Mouse (Mus musculus) bone marrow macrophage, adult 2 months (primary cell): Measurements from ENCODE around the gene Ripk4. TPM values are rescaled to one million over a fixed set of nuclear protein-coding genes. Genes with fewer than 3 reads are reported as not detected.

Source experiments
- H3K27ac ChIP-seq: 2 replicates; pipeline ENCODE4 v1.5.1; 2012; ENCODE audit warnings: low read depth, low read length; ENCODE audit not compliant: insufficient read depth
- H3K4me1 ChIP-seq: 2 replicates; pipeline ENCODE4 v1.6.1; 2012; ENCODE audit warnings: low read length; ENCODE audit not compliant: control insufficient read depth, insufficient read depth
- H3K4me3 ChIP-seq: 2 replicates; pipeline ENCODE4 v1.5.1; 2012; ENCODE audit warnings: mild to moderate bottlenecking, low read length, moderate library complexity; ENCODE audit not compliant: insufficient read depth
- CTCF ChIP-seq: IDR thresholded peaks from 2 replicates; pipeline ENCODE4 v1.5.1; 2012; ENCODE audit warnings: low read depth, mild to moderate bottlenecking, low read length, moderate library complexity
- POLR2A ChIP-seq: IDR thresholded peaks from 2 replicates; pipeline ENCODE4 v1.6.1; 2012; ENCODE audit warnings: mild to moderate bottlenecking, low read depth, low read length, borderline replicate concordance
- polyA plus RNA-seq: library from polyadenylated mRNA; stranded (reverse); fragments of >200 nt; gene quantifications from 2 replicates; pipeline ENCODE4 v1.2.4, GENCODE M21; 2012; ENCODE audit not compliant: missing spikeins, insufficient read depth, insufficient read length

Ripk4 gene
- polyA plus RNA-seq, 1 experiment = not detected

DNA sequence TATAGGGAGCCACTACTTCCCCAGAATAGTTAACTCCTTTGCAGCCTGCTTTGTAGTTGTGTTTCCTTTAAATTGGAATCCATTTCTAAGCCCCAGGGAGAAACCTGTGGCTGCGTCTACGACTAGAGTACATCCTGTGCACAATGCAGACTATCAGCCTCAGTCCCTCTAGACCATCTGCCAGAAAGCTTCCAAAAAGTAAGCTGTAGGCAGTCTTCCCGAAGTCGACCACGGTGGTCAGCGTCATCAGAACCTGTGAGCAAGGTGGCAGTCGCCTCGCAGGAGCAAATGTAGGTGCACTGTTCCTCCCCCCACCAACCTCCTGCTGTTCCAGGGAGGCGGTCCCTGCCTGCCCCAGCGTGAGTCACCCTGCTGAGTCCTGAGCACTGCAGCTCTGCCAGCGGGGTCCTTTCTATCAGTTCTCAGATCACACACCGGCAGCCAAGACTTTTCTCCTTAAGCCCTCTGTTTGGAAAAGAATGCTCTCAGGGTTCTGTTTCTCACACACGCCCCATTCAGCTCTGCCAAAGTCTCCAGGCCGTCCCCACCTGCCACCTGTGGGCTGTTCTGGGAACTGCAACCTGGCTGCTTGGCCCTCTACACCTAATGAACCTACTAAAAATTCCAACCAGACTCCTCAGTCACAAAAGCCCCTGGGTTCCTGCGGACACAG lies 14.9 kb upstream of the Ripk4 start:
- Histone ChIP-seq H3K27ac (no peak overlapping the region), H3K4me3 (no peak overlapping the region), H3K4me1 (no peaks in the 10 kb centered on the region)
- TF ChIP-seq POLR2A = no peak
- TF ChIP-seq CTCF = peak; percentile 60

DNA sequence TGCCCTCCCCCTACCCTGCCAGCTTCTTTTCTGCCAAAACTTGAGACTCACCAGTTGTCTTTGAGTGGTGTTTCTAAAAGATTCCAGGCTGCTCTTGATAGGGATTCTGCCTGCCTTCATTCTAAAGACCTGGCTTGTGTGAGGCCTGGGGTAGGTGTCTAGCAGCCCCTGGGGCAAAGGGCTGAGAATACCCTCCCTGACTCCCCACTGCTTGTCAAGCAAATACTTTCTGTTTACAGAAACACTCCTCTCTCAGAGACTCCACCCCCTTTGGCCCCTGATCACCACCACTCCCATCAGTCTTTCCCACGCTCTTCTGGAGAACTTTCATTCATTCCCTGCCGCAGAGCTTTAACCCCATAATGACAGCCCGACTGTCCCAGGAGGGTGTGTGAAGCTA lies 2.9 kb upstream of the Ripk4 start:
- H3K27ac ChIP-seq = no peak overlapping the region
- TF ChIP-seq CTCF (no peak), POLR2A (no peak)
- no peak overlapping the region for H3K4me3 ChIP-seq
- no peaks in the 10 kb centered on the region for H3K4me1 ChIP-seq

DNA sequence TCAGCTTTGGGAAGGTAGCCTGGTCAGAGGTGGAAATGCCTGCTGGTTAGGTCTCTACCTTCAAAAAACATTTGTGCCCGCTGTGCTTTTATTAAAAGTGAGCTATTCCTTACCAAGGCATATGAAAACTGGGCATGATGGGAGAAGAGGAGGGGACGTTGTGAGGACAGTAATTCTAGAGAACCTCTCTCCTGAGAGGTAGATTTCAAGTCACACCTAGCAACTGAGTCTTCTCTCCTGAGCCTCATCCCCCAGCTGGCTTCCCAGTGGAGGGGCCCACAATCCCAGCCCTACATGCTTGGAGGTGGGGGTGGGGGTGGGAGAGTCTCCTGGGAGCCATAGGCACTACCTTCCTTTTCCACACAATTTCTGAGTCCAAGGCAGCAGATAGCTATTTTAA lies 1.0 kb upstream of the Ripk4 start:
- no peak for TF ChIP-seq POLR2A
- no peak for TF ChIP-seq CTCF
- Histone ChIP-seq H3K4me1 (no peaks in the 10 kb centered on the region), H3K4me3 (no peak overlapping the region), H3K27ac (no peak overlapping the region)

DNA sequence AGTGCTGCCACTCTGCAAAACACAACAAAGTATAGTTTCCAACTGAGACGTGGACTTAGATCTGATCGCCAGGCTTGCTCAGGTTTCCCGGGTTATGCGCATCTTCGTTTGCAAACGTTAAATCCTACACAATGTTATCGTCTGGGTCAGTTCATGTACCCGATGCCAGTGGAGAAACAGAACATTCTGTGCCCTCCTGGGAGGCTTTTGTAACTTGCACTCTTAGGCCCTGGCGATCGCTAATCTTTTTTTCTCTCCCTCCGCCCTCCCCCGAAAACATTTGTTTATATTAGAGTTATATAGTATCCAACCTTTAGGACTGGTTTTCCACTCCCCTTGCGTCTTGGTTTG lies 378 bp upstream of the Ripk4 start:
- no peak overlapping the region for H3K27ac ChIP-seq
- no peaks in the 10 kb centered on the region for H3K4me1 ChIP-seq
- H3K4me3 ChIP-seq = no peak overlapping the region
- TF ChIP-seq POLR2A (no peak), CTCF (no peak)

DNA sequence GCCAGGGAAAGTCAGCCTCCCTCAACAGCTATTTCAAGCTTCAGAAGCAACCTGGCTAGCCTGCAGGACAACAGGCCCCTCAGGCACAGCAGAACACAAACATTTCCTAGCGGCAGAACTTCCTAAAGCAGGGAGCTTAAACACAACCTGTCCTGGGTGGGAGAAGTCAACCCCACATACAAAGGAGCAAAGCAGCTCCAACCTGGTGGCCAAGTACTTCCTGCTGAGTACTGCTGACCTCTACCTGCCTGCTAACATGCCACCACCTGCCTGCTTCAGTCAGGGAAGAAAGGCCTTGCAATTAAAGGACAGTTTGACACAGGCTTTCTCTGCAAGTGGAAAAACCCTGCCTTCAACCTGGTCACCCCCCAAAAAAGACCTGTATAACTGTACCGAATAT lies 1.8 kb downstream of the Ripk4 start:
- Histone ChIP-seq H3K27ac (no peak overlapping the region), H3K4me3 (no peak overlapping the region)

DNA sequence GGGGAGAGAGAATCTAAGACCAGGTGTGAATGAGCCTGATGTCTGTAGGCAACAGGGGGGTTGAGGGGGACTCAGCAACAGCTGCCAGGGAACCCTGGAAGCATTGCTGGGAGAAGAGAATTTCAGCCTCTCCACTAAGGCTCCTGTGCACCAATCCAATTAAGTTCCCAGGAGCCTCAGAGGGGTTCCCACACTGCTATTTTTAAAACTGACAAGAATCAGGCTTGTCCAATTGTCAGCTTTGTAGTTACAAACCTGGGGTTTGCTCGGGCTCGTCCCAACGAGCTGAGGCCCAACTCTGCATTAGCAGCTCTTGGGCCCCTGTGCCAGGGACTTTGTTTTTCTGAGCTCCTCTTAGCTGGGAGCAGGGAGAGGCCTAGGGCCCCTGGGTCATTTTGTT lies 3.9 kb downstream of the Ripk4 start:
- peaks cover 14% of the 10 kb centered on the region for H3K4me1 ChIP-seq
- H3K4me3 ChIP-seq = no peak overlapping the region
- no peak for TF ChIP-seq POLR2A
- TF ChIP-seq CTCF = no peak
- H3K27ac ChIP-seq = no peak overlapping the region

More for the DNA sequence above, 1.8 kb downstream of the Ripk4 start:
- peaks cover 8% of the 10 kb centered on the region; the same call in 1 of the 2 replicates for H3K4me1 ChIP-seq
- no peak for TF ChIP-seq CTCF

DNA sequence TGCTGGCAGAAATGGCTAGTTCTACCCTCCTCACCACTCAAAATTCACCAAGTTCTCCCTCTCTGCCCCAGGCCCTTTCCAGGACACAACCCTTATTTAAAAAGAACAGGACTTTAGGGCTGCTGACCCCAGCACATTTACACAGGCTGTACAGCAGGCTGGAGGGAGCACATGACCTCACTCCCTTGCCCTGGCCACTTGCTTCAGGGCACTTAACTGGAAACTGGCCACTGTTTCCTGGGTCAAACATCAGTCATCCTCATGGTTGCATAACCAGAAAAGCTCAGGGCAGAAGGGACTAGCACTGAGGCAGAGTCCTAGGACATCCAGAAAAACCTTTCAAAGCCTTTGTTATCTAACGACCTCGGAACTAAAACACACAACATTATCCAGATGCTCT lies 5.3 kb downstream of the Ripk4 start:
- no peak overlapping the region; the same call in 1 of the 2 replicates for H3K27ac ChIP-seq
- no peak for TF ChIP-seq POLR2A
- TF ChIP-seq CTCF = no peak

DNA sequence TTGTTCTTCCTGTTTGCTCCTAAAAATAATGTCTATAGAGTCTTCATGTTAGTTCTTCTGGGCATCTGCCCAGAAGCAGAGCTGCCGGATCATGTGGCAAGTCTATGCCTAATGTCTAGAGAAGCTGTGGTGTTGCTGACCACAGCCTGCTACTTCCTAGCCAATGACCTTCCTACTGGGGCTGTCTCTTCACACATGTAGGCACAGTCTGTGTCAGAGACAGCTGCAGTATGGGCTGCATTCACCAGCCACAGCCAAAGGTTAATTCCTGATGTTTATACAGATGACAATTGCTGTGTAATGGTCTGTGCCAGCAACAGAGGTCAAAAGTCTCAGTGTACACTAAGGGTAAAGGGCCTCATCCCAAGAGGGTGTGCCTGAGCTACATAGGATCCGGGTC lies 7.1 kb downstream of the Ripk4 start:
- peaks cover 23% of the 10 kb centered on the region for H3K4me1 ChIP-seq
- peak overlapping the region; percentile 59; the same call in 1 of the 2 replicates for H3K27ac ChIP-seq
- no peak overlapping the region for H3K4me3 ChIP-seq
- TF ChIP-seq POLR2A (no peak), CTCF (no peak)

More for the DNA sequence above, 5.3 kb downstream of the Ripk4 start:
- no peak overlapping the region for H3K4me3 ChIP-seq
- peaks cover 14% of the 10 kb centered on the region for H3K4me1 ChIP-seq

DNA sequence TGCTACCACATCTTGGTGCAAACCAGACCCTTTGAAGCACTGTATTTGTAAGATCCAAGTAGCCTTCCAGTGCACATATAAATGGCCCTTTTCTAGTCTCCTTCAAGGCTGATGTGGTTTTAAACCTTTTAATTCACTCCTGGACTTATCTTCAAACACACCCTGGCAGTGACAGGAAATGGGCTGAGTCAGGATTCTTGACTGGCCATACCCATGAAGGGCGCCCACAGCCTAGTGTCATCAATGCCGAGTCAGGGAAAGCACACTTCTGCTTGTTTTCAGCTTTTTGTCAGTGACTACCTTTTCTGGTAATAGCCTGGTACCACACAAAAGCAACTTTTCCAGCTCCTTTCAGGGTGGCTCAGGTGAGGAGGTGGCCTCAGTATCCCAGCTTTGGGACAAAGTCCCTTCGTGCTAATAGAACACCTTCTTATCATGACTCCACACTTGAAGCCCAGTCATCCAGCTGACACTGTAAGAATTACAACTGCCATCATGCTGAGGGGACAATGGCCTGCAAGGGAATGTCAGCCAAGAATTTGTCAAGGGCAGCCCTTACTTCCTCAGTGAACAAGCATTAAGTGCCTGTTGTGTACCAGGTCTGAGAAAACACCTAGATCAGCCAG lies 11.2 kb downstream of the Ripk4 start:
- Histone ChIP-seq H3K27ac (peak overlapping the region; percentile 5; the same call in 1 of the 2 replicates), H3K4me3 (no peak overlapping the region), H3K4me1 (peaks cover 26% of the 10 kb centered on the region)
- no peak for TF ChIP-seq POLR2A
- no peak for TF ChIP-seq CTCF

DNA sequence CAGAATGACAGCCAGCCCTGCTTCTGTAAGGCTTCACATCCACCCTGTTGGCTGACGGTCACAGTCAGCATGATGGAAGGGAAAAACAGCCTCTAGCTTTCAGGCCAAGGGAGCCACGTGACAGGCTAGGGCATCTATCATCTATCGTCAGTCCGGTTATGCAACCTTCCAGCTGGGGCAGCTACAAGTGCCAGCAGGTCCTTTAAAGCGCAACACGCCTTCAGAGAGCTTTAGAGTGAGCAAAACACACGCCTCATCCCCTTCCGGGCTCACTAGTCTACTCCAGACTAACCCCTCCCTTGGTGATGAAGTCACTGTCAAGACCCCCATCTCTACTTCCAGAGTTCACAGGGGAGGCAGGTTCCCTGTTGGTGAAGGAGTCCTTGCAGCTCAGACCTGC lies 11.7 kb downstream of the Ripk4 start:
- Histone ChIP-seq H3K4me1 (peaks cover 22% of the 10 kb centered on the region), H3K27ac (peak overlapping the region; percentile 5; the same call in 1 of the 2 replicates), H3K4me3 (no peak overlapping the region)
- TF ChIP-seq CTCF = no peak
- TF ChIP-seq POLR2A = no peak

DNA sequence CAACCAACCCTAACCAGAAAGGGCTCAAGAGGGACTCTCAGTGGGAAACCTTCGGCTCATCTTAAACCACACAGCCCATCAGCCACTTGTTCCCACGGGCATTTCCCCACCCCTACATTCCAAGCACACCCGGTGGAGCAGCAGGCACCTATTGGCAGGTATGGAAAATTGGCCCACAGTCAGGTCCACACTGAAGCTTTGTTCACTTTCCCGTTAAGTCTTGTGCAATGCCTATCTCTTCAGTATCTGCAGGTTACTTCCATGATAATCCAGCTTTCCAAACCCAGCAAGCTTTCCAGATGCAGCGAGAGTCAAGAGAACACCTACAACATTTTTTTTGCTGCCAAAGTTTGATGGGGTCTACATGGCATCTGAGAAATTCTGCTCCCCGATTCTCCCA lies 15.2 kb downstream of the Ripk4 start:
- H3K4me3 ChIP-seq = no peak overlapping the region
- peaks cover 15% of the 10 kb centered on the region for H3K4me1 ChIP-seq
- TF ChIP-seq CTCF (no peak), POLR2A (no peak)

More for the DNA sequence above, 15.2 kb downstream of the Ripk4 start:
- no peak overlapping the region for H3K27ac ChIP-seq
